Mouse (Mus musculus): ENCODE data around the gene Ly86.

Ly86 gene

DNA sequence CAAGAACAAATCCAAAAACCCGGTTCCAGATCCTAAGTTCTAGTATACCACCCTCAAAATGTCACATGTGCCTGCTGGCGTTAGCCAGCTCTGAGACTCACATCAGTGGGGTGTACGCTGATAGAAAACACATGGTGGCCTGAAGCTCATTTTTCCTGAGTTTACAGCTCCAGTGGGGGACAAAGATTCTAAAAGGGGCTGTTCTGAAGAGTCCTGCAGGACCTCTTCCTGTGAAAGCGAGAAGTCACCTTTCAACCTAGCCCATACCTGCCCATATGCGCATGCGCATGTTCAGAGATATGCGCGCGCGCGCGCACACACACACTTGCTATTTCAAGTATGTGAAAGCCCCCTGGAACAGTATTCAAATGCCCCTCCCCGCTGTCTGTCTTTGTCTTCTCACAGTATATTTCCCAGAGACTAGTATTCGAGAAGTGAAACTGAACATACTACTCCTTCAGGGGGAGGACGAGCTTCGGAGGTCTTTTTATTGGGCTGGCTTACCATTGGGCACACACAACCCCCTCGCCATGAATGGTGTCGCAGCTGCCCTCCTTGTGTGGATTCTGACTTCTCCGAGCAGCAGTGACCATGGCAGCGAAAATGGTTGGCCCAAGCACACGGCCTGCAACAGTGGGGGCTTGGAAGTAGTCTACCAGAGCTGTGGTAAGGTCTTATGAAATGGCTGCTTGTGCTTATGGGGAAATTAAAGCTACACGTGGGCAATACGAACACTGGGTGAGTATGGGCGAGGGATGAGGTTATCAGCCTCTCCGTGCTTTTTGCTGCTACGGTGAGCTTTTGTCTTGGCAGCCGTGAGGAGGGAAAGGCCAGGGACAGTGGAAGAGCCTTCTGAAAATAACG lies at the start of gene Ly86:
Gene Ly86, plus strand, starts transcription at position 300 of the 864 bp plus-strand sequence.
- no peak for DNase-seq

DNA sequence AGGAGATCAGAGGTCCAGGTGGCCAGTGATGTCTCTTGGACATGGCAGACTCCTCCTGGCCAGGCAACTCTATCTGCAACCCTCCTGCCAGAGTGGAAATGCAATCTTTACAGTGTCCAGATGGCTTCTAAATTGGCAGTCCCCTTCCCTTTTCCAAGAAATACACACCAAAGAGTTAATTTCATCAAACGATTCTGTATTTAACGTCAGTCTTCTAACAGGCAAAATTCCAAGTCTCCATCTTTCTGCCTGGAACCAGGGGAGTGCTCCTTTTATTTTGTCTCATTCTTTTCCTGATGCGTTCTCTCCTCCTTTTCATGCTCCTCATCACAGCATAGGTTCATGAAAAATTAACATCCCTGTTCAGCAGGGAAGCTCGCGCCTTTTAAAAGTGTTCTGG lies 47.1 kb upstream of the Ly86 start:
- DNase-seq: no peak

DNA sequence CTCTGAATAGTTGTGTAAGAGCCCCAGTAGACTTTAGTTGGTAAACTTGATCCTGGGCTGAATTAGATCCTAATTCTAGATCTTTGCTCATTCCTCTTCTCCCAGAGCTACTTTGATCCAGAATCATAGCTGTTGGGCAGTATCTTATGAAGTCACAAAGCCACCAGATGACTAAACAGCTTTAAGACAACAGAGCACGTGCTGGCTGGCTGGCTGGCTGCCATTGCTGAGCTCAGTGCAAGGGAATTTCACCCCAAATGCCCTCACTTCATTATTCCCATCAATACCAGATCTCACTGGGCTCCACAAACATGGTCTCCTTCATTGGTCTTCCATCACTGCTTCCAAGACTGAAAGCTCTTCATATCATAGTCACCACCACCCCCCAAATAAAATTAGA lies 46.2 kb upstream of the Ly86 start:
- DNase-seq: peak in 1 of 2 experiments; percentile 17

DNA sequence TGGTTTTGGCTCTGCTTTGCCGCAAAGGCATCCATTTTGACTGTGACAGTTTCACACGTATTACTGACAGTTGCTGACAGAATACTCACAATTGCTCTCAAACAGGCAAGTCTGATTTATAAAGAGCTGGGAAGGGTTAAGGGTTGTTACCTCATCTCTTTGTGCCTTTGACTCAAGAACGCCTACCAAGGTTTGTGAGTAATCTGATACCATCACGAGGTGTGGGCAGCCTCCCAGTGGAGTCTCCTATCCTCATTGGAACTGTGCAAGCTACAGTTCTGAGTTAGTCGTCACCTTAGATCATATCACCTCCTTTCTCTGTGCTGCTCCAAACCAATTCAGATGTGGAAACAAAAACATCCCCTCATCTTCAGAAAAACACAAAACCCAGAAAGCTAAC lies 42.1 kb upstream of the Ly86 start:
- no peak for DNase-seq

DNA sequence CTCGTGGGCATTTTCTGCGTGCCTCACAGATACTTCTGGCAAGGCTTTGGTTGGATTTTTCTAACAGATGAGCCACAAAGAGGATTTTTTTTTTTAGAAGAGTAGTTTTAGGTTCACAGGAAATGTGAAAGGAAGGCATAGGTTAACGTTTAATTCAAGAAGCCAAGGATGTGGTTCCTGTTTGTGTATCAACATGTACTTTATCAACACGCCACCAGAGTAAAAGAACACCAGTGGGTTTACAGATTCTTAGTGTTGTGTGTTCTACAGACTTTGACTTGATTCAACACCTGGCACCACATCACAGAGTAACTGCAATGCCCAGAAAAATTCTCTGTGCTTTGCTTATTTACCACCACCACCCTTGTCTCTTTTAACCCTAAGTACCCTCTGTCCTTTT lies 37.0 kb upstream of the Ly86 start:
- no peak for DNase-seq

DNA sequence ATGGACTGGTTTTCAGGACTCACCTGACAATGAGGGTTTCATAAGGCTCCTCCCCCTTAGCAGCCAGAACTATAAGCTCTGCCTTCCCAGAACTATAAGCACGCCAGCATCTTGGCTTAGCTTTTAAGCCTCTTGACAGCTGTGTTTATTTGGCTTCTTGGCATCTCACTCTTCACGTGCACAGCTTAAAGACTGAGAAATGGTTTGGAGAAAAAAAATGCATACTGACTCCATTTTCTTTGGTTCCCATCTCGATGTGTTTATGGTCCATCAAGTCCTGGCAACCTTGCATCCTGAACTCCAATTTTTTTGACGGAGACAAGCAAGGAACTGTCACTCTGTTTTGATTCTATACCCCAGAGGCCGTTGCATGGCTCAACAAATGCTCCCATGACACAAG lies 35.7 kb upstream of the Ly86 start:
- DNase-seq: no peak

DNA sequence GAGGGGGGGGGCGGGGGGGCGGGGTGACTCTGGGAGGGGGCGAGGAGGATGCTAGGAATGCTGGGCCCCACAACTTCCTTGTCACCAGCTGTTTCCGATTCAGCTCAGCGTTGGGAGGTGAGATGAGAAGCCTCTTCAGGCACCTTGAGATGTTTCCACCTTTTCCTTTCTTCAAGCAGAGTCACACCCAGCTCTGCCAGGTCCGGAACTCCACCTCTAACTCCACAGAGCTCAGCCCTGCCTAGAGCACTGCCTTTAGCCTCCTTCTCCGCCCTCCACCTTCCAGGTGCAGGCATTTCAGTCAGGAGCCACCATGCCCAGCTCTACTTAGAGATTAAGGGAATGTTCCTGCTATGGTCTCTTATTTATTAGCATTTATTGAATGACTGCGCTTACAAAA lies 34.7 kb upstream of the Ly86 start:
- DNase-seq: peak in 1 of 2 experiments; percentile 9

DNA sequence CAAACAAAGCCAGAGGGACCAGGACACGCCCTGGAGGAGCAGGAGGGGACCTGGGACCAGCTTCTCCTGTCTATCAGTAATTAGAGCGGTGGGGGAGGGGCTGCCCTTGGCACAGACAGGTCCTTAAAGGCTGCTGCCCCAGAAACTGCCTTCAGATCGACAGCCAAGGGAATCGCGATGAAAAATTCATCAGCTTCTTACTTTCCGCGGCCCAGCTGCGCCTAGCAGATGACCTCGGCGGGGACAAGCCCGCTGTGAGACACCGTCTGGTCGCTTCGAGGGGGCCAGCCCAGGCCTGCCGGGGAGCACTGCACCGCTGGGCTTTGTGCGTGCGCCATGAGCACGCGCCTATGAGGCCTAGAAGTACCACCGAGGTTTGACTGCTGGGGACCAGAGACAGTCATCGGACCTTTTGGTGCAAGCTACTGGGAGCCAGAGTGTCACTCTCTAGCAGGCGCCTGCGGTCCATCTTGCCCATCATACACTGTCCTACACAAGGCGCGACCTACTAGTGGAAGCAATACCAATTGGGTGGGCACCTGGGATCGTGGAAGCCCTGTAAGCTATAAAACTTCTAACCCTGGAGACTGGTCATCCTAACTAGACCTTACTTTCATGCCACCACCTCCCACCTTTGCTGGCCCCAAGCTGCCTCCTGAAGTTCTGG lies 33.3 kb upstream of the Ly86 start:
- DNase-seq: peak in 1 of 2 experiments; percentile 47

DNA sequence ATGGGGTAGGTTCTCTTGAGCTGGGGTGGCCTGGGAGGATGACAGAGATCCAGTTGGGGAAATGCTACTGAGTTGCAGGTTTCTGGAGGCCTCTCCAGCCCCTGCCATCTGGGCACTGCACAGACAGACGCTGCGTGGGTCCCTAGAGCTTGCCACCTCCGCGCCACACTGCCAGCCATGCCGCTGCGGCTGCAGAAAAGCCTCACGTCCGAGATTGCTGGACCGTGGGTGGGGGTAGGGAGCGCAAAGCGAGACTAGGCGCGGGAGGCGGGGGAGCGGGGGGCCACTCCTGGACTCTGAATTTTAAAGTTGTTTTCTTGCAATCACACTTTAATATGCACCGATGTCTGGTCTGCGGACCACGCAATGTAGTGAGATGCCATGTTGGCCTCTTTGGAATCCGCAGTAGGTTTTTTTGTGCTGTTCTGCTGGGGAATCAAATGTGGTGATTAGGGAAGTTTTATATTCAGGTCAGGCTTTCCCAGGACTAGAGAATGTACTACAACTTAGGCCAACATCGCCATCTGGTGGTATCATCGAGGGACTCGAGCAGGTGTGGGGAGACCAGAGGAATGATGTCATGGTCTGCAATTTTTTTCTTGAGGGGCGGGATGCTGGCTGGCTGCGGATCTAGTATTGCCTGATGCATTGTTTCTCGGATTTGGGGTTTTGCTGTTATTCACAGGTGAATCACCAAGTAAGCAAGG lies 32.6 kb upstream of the Ly86 start:
- peak; percentile 90 to 94 for DNase-seq

DNA sequence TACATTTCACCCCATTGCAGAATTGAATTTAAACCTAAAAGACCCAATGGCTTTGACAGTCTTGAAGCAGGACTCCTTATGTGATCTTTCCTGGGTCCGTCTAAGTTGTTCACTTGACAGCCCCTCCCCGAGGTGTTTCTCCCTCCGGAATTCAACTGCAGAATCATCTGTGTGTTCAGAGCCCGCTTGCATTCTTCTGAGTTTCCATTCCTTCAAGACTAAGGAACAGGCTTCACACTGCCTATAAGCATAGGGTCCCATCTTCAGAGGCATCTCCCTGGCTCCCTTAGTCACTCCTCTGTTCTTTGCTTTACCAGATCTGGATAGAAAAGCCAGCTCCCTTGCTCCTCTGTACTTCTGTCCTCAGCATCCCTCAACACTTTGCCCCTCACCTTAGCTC lies 32.1 kb upstream of the Ly86 start:
- no peak for DNase-seq

DNA sequence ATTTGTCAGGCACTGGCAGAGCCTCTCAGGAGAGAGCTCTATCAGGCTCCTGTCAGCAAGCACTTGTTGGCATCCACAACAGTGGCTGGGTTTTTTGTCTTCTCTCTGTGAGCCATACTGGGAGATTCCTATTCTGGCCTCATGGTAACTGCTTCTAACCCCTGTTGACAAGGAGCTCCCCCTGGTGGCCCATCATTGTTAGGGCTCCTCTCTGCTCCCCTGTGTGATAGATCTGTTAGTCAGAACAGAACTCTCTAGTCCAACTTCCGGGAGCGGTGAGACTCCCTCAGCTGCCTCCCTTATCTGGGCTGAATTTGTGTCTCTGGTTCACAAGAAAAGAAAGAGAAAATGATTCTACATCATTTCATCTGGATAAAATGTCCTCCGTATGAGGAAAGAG lies 19.5 kb upstream of the Ly86 start:
- DNase-seq: peak; percentile 46 to 70

DNA sequence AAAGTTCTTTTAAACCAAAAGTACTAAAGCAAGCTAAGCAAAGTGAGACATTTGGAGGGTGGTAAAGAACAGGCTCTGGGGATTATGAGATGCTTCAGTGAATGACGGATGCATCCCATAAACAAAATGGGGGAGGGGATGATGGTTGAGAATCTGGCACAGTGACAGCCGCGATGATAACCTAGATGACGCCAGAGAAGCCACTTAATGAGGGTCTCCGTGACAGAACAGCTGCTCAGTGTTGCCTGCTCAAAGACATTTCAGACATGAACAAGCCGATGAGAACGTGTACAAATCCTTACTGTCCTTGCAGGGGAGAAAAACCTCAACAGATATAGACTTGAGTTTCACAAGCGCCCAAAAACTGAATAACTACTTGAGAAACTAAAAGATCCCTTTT lies 15.3 kb upstream of the Ly86 start:
- DNase-seq: no peak

DNA sequence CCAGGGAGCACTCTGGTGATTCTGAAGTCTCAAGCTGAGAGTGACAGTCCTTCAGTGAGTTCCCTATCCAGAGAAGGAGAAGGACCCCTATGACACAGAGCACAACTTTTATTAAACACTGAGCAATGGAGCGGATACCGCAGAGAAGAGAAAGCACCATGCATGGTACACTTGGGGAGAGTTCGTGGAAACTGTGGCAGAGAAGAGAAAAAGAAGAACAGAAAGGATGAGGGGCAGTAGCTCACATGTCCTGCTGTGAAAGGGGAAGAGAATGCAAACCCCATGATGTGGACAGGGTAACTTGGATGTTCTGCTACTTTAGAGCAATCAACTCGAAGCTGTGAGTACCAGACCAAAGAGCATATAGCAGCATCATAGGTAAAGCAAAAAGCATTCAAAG lies 14.0 kb upstream of the Ly86 start:
- DNase-seq: no peak

DNA sequence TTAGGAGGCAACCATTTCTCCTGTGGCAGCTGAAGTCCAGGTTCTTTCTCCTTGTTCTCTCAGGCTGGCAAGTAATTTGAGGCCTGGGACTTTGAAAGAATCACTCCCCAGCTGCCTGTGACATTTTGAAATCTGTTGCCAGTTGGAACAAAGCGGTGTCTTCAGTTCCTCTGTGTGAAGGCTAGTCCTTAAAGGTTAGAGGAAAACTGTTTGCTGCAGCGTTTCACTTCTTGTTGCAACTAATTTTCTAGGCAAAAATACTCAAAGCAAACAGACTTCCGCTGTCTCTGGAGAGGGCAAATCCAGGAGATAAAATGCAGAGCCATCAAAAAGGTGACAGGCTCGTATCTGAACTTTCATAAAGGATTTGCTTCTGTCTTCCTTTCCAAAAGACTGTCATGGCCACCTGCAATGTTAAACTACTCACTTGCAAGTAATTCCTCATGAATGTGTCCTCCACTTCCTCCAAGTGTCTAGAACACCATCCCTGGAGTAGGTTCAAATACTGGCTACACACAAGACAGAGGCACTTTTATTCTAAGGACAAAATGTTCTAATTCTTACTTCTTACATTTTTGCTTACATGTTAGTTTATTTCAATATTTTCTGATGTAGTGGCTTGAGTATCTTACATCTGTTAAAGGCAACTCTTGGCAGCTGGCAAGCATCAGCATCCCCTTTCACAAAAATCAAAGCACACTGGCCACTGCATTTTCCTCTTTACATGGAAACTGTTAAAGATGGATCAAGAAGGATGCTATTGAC lies 12.0 kb upstream of the Ly86 start:
- DNase-seq: no peak

DNA sequence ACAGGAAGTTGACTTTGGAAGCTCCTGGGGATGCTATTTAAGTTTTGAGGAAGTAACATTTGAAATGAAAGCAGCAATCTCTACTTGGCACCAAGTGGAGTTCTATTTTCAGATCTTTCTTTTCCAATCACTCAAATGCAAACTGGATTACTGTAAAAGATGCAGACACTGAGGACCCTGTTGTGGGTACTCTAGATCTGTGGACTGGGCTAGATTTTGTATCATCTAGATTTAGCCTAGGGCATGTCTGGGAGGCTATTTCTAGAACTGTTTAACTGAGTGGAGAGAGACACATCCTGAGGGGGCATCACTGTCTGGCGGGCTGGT lies 11.5 kb upstream of the Ly86 start:
- DNase-seq: no peak

DNA sequence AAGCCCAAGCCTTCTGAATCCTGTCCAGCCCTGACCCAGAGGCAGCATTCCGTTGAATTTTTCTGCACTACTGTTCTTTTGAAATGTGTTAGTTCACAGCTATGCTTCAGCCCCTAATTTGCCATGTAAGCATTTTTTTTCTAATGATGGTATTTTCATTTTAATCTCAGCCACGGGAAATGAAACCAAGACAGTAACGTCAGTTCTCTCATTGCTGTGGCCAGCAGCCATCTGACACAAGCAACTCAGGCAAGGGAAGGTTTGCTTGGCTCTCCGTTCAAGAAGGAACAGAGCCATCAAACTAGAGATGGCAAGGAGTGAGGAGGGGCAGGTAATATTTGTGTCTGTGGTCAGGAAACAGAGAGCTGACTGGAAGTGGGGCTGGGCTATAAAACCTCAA lies 7.7 kb upstream of the Ly86 start:
- DNase-seq: no peak

DNA sequence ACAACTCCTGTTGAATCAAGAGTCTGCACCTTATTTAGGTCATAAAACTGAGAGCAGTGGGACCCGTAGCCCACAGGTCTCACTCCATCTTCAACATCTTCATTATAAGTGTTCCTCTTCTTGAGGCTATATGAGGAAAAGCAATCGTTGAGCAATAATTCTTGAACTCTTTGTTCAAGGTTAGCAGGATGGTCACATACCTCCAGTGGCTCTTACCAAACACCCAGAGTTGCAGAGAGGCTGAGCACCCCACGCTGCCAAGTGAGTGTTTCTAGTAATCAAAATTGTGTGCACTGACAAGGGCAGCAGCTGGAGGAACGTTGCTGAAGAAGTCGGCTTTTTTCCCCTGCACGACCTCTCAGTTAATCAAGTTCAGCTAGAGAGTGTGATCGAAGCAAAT lies 7.1 kb upstream of the Ly86 start:
- no peak for DNase-seq

DNA sequence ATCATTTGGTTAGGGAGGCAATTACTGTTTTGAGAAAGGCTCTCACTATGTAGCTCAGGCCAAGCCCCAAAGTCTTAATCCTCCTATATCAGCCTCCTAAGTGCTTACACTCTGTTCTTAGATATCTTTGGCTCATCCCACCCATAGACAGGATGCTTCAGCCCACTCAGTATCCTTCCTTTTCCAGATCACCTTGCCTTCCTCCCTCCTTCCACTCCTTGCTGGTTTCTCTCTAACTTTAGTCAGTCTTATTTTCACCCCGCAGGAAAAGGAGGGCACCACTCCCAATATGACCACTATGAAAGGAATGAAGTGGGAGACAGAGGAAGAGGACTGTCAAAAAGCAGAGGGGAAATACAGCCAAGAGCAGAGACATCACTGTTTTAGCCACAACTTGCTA lies 2.2 kb upstream of the Ly86 start:
- no peak for DNase-seq

DNA sequence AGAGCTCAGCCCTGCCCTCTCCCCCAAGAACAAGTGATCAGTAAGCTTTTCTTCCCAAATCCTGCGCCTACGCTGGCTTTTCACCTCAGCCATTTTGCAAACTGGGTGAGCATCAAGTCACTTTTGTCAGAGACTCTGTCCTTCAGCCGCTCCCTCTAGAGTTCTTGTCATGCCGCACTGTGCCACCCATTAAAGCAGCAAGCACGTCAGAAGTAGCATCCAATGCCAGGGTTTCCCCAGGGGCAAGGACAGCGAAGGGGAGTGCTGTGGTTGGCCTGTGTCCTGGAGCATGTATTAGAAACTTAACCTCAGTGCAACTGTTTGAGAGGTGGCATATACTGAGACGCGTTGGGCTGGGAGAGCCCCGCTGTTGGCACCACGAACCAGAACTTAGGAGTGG lies 815 bp downstream of the Ly86 start:
- no peak for DNase-seq

DNA sequence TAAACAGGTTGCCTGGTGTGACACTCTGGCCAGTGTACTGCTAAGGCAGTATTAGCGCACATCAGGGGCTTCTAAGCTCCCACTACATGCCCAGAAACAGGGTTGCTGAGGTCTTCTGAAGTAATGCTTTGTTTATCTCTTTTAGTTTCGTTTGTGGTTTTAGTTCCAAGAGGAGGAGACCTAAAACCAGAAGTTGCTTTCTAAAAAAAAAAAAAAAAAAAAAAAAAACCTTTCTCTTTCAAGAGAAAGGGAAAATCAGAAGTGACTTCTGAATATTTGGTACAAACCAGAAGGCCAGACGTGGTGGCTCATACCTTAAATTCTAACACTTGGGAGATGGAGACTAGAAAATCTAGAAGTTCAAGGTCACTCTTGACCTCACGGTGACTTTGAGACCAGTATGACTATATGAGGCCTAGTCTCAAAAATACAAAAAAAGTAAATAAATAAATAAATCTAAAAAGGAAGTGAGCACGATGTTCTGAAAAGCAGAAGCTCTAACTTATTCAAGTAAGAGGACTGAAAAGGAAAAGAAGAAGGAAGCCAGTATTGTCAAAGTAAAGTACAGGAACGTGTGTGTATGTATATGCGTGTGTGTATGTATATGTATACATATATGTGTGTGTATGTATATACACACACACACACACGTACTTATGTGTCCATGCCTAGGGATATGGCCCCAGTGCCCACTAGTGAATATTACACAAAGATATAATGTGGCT lies 3.0 kb downstream of the Ly86 start:
- DNase-seq: no peak

DNA sequence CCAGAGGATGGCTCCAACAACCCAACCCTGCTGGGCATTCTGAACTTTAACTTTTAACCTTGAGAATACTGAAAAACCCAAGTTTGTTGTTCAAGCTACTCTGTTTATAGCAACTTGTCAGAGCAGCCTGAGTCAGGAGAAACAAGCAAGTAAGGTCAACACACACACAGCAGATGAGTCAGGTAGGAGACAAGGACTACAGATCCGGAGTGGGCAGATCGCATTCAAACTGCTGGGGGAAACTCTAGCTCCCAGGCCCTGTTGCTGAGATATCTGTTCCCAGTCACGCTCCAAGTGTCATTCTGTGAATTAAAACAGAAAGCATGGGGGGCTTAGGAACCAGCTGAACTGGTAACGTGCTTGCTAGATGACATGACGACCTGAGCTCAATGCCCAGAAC lies 4.0 kb downstream of the Ly86 start:
- DNase-seq: no peak

DNA sequence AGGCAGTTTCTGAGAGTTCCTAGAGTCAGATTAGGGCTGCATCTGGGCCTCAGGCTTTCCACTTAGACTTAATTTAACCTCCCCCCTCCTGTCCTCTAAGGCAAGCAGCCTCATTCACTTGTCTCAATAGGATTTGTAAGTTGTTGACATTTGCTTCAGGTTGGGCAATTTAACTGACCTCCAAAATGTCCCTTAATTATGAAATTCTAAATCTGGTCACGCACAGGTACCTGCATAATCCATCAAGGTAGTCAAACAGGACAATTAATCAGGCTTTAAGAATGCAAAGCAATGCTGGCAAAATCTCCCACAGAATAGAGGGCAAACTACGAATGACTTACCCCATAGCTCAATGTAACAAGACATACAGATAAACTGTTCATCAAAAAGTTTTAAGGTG lies 8.0 kb downstream of the Ly86 start:
- no peak for DNase-seq

DNA sequence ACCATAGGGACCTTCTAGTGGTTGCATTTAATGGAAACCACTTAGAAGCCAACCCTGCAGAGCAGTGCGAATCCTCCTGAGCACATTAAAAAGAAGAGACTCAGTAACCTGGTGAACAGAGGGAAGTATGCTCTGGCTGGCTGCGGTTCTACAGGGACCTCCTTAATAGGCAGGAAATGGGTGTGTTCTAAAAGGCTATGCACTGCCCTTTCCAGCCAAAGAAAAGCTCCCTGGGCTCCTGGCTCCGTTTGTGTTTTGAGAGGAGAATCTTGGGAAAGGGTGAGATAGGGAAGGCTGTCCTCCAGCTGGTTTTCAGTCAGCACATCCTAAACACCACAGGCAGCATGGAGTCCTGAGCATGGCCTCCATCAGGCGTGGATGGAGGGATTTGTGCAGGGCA lies 8.9 kb downstream of the Ly86 start:
- no peak for DNase-seq
